Mouse (Mus musculus) T-helper 1 cell (primary cell): ENCODE data around the gene Gsn.

Experiments
- in situ Hi-C: fragments of 300-600 bp; cut with MboI, MseI; formaldehyde crosslinking; loops from one replicate; pipeline ENCODE4 v1.15.1; 2025; ENCODE audit warnings: high pct_unique_total_duplicates

Gene Gsn

GRCm38 (mm10) chr2:35322404-35323164, 66.4 kb downstream of the Gsn start:
- in situ Hi-C loops, result no loop called here

- in situ Hi-C loops, result no loop called here
These were observed 69.8 kb downstream of the Gsn start for GRCm38 (mm10) chr2:35325930-35326329.

DNA sequence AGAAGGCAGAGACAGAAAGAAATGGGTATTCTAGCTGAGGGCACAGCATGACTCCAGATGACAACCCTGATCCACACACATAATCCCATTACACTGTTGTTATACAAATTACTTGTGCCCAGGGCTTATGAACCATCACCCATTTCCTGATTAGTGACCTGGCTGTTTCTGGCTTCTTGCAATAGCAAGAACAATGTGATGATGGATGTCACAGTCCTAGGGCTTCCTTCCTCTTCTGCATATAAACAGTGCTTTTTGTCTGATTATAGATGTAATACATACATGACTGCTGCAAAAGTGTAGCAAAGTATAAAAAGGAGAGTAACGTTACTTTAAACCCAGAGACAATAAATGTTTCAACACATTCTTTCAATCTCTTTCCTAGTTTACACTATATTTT, 70.8 kb downstream of the Gsn start:
- in situ Hi-C loops, result no loop called here

- in situ Hi-C loops, result no loop called here
These were observed 71.4 kb downstream of the Gsn start for GRCm38 (mm10) chr2:35327583-35327982.

- in situ Hi-C loops, result no loop called here
These were observed 72.0 kb downstream of the Gsn start for GRCm38 (mm10) chr2:35328064-35328792.

DNA sequence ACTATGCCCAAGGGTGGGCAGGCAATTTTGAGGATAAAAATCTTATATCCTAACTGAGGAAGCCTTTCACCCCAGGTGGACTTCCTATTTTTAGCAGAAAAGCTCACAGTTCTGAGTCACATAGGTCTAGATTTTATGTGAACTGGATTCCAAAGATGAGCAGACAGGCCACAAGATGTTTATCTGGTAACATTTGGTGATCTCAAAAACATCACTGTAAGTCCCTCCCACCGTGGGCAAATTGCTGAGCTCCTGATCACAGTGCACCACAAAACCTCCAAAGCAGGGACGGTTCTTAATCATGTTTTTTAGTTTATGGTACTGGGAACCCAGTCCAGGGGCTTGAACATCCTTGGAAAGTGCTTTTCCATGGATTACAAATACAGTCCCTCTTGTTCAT, 72.9 kb downstream of the Gsn start:
- in situ Hi-C loops, result no loop called here

GRCm38 (mm10) chr2:35331205-35331604, 75.0 kb downstream of the Gsn start:
- in situ Hi-C loops, result no loop called here

DNA sequence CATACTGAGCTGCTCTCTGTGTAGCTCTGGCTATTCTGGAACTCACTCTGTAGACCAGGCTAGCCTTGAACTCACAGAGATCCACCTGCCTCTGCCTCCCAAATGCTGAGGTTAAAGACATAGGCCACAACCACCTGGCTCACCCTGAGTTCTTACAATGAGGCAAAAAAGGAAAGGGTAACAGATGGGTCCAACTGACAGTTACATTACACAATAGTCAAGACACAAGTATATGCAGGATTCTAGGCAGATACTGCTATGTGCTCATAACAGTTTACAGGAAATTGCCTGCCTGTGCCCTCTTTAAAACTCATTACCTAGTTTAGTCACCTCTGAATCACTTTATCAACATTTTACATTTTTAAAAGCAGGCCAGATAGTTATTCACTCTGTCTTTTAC, 77.5 kb downstream of the Gsn start:
- in situ Hi-C loops, result no loop called here

- in situ Hi-C loops, result no loop called here
These were observed 79.4 kb downstream of the Gsn start for GRCm38 (mm10) chr2:35335620-35336019.

DNA sequence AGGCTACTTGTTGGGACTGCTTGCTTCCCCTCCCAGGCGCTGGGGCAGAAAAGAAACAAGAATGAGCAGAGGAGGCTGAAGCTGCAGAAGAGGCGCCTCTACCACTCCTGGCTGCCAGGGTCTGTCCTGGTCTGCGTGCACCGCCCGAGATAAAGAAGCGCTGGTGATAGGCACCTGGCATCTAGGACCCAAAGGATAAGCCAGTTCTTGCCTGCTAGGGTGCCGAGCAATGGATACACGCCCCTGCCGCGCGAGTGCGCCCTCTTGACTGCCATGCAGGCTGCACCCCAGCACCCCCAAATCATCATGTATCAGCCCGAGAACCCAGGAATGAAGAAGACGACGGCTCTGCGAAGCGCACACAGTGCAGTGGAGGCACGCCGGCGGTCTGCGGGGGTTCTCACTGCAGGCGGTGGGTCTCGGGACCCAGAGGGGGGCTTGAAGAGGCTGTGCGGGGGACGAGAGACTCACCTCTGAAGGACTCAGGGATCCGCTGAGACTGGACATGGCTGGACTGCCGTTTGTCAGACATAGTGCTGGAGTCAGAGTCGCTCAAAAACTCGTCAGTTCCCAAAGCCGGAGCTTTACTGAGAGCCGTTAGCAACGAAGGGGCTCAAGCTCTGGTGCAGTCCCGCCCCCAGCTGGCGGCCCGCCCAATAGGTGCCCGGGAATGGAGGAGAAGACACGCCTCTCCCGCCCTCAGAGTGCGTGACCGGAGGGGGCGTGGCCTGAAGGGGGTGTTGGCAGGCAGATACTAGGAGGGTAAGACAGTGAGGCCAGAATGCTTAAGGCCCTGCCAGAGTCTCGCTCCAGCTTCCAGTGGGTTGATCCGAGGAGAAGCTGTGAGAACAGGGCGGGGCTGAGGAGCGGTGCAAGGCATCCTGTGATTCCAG, 80.5 kb downstream of the Gsn start, which contains the start of gene Stom:
Gene Stom, minus strand, starts transcription at position 589 of the 893 bp plus-strand sequence.
- in situ Hi-C loops, result no loop called here

DNA sequence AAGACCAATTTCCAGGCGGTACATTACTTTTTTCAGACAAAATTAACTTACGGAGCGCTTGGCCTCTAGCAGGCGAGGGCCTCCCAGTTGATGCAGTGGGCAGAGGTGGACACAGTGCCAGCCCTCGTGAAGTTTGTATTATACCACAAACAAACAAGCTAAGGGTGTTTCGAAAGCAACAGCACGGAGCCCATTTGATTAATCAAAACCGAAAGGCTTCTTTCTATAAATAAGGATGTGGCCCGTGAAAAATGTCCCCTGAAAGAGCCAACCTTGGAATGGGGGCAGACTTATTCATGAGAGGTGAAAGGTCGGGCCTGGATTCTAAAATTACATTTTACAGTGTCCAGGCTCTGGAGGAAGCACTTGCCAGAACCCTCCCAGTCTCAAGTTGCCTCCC, 81.2 kb downstream of the Gsn start:
- in situ Hi-C loops, result no loop called here

DNA sequence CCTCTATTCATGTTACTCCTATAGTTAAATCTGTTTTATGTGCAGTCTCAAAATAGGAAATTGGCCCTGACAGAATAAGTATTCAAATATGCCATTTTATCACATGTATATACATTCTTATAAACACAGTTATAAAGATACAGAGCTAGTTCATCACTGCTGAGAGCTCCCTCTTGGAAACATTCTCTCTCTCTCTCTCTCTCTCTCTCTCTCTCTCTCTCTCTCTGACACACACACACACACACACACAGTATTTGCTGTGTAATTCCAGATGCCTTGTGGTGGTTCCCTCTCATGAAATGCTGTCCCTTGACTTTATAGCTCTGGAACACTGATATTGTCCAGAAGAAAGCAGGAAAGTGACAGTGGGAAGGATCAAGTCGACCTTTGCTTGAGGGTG, 81.9 kb downstream of the Gsn start:
- in situ Hi-C loops, result no loop called here

GRCm38 (mm10) chr2:35338707-35339106, 82.5 kb downstream of the Gsn start:
- in situ Hi-C loops, result no loop called here

- in situ Hi-C loops, result loop anchor here (10.0 kb wide), 1 partner anchor 48 kb away; no protein-coding TSS in a partner anchor
These were observed 86.4 kb downstream of the Gsn start for GRCm38 (mm10) chr2:35342605-35343004.

GRCm38 (mm10) chr2:35345984-35346383, 89.8 kb downstream of the Gsn start:
- in situ Hi-C loops, result loop anchor here (10.0 kb wide), 1 partner anchor 51 kb away; no protein-coding TSS in a partner anchor

DNA sequence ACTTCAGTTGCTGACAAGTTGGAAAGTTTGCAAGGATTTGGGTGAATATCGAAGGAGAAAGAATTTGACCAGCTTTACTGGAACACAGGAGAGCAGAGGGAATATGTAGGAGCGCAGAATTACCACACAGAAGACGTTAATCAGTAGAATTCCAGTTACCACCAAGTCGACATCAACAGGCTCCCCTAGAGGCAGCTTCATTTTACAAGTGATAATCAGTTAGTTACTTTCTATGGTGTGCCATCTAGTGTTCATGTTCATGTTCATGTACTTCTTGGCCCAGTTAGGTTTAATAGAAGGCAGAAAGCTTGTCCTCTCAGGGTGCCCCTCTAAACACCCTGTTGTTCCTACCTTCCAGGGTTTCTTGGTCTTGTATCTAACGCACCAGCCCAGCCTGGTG, 93.0 kb downstream of the Gsn start:
- in situ Hi-C loops, result loop anchor here (10.0 kb wide), 1 partner anchor 54 kb away; no protein-coding TSS in a partner anchor
